Mouse (Mus musculus) urinary bladder, adult 2 months (tissue): ENCODE data around the gene Pnldc1. TPM values are rescaled to one million over a fixed set of nuclear protein-coding genes. Genes with fewer than 3 reads are reported as not detected.

ENCODE experiments used
- DNase-seq: peaks from one replicate; pipeline ENCODE4 v3.0.0; 2022; ENCODE audit warnings: low spot score
- polyA plus RNA-seq: library from polyadenylated mRNA; depleted of rRNA; stranded (reverse); fragments of >200 nt; gene quantifications from 2 replicates; pipeline ENCODE4 v1.2.3, GENCODE M21; 2012; rRNA removed

Gene Pnldc1
- polyA plus RNA-seq, 1 experiment, result 1.3 TPM

DNA sequence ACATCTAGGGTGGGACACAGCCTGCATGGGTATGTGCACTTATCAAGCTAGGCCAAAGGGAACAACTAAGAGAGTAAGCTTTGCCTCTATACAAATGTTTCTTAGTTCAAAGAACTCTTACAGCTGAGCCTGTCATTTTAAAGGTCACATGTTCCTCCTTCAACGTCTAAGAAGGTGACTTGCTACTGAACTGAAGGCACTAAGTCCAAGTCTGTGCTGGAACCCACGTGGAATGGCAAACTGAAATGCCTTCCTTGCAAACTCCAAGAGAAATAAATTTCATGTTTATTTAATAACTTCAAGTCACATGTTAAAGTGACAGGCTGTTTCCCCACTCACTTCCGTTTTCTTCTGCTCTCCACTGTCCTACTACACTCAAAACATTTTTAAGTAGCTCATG, 52.6 kb downstream of the Pnldc1 start:
- DNase-seq, result no peak

DNA sequence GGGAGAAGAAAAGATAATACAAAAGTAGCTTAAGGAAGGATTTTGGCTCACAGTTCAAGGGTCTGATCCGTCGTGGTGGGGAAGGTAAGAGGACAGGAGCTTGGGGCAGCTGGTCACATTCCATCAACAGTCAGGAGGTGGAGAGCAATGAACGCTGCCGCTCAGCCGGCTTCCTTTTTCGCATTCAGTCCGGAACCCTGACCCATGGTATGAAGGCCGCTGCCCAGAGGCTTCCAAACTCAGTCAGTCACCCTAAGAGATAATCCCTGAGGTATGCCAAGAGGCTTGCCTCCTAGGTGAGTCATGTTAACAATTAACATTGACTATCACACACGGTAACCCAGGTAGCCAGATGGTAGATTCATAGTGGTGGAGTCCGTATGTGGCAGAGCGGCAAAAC, 55.6 kb downstream of the Pnldc1 start:
- DNase-seq, result no peak

DNA sequence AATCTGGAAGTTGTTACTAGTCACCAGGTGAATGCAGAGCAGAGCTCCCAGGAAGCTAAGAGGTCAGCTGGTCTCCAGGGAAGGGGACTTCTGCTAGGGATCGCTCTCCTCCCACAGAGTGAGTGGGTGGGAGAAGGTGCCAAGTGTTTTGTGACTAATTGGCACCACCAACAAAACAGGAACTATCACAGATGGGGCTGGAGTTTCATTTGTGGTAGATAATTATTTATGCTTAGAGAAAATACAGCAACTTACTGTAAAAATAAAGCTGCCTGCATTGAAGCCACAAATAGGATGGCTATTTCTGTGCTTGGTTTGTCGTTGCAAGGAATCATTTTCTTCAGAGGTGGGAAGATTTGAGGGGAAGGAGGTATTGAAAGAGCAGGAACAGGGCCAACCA, 56.2 kb downstream of the Pnldc1 start:
- DNase-seq, result no peak

DNA sequence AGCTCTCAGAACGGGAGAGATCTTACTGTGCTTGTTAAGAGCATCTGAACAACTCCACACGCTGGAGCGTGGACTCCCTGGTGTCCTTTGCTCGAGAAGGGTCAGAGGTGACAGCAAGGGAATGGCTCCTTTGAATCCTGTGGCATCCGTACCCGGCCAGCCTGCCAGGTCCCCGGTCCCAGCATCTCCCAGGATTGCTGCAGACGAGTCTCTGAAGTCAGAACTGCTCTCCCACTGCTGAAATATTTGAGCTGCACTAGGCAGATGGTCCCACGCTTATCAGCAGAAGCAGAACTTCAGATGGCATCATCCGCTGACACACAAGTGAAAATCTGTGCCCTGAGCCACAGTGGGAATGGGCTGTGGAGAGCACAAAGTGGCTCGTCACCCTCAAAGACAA, 58.3 kb downstream of the Pnldc1 start:
- no peak for DNase-seq

DNA sequence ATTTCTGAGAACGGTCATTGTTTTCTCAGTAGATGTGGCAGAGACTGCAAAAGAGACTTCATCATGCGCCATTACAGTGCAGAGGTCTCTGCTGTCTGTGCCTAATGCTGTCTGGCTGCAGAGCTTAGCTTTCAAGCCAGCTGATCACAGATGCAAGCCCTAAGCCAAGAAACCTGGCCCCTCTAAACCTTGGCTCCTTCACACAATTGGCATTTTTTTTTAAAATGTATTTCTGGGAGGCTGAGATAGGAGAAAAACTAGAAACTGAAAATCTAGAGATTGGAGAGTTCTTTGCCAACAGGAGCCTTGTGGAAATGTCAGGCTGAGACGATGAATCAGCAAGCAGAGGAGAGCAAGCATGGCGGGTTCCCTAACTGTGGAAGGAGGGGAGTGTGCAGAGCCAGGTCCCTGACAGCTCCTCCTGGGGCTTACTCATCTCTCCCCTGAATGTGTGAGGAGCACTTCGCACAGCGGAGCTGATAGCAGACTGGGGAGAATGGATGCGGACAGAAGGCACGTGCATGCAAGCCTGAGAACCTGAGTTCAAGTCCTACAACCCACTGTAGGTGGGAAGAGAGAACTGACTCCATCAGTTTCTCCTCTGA, 60.1 kb downstream of the Pnldc1 start:
- no peak for DNase-seq

DNA sequence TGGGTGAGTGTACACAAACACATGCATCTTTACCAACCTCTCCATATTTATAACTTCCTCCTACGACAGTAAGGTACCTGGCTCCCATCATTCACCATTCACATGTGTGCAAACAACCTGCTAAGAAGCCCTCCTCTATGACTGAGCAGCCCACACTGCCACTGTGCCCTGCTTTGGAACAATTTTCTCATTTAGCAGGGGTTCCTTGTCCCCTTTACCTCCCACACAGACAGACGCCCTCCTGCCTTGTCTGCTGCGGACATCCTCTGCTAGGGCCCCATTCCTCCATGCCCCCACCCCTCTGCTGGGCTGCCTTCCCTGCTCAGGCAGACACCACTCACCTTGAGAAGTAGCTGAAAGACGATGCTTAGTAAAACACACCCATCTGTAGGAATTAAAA, 62.3 kb downstream of the Pnldc1 start:
- DNase-seq, result no peak

DNA sequence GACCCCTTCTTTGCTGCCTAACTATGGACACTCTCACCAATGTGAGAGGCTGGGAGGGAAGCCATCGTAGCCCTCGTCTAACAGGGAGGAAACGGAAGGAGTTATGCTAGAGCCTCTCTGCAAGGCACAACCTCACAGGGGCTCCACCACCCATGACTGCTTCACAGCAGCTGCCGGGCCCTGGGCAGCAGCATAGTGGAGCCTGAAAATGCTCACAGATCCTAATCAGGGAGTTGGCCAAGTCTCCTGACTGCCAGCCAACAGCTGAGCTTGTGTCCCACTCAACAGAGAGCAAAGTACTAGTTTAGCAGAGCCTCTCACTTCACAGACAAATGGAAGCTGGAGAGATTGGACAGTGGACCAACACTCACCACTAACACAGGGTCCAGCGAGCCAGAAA, 63.6 kb downstream of the Pnldc1 start:
- DNase-seq, result no peak

DNA sequence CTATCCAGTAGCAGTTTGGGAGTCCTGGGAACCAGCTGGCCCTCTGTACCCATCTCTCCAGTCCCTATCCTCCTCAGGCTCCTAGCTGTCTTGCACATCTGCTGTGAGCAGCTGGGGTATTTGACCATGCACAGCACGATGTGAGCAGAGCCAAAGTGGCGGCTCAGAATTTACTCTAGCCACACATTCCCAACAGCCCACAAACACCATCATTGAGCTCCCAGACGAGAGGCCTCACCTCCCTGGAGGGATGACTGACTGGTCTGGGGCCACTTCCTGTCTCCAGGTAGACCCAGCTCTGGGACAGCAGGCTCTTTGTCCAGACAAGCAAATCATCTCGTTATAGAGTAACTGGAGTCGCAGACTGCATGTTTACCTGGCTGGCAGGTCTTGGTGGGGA, 64.2 kb downstream of the Pnldc1 start:
- no peak for DNase-seq

DNA sequence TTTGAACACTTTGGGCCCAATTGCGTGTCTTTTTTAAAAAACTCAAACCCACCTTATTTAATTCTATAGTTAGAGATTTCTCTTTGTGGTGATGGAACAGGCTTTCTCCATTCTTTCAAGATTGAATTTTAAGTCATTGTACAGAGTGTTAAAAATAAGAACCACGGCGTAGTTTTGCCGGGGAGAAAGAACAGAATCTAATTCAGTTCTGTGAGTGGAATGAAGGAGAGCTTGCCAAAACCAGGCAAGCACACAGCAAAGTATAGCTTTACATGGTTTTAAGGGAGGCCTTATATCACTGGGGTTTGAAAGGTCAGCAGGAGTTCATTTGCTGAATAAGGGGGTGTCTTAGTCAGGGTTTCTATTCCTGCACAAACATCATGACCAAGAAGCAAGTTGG, 65.5 kb downstream of the Pnldc1 start:
- no peak for DNase-seq

DNA sequence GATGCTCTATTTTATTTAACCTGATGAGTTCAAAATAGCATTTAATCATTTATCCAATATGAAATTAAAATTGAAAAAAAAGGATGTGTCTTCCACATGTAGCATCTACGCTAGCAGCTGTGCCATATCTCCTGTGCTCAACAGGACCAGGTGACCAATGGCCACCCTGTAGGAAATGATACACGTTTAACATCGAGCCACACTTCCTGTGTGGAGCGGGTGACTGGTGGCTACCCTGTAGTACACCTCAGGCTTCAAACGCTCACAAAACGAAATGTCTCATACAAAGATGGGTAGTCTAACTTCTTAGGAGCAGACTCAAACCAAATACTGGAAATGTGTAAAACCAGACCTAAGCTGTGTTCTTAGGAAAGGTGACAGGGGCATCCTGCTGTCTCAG, 66.2 kb downstream of the Pnldc1 start:
- DNase-seq, result no peak

DNA sequence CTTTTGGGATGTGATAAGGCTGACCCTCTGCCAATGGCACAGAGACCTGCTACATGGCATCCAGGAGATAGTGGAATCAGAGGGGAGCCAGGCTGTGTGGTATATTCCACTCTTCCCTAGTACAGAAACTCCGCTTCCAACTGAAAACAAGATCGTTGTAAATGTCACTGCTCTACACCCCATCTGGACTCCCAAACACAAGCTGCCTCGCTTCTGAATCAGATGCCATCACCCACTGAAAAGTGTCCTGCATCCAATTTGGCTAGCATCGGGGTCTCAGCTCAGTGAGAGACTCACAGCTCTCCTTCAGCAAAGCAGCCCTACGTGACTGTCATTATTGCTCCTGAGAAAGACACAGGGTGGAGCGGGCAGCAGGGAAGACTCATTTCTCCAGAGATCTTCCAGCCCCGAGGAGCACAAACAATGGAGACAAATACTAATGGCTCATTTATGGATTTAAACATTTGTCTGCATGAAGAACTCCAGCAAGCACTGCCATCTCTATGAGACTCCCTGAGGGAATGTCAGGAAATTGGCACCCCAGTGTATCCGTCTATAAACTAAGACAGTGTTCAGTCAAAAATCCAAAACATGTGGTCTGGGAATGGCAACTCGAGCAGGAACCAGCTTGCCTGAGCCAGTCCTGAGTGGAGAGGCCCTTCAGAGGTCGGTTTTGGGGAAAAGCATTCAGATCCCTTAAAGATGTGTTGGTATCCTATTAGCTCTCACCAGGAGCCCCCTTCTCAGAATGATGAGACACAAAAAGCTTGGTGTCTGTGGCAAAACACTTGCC, 70.4 kb downstream of the Pnldc1 start:
- no peak for DNase-seq

Other genes starting within 250 kb of the Pnldc1 start
- gene Slc22a1, start 234.4 kb downstream of the Pnldc1 start, polyA plus RNA-seq, result 3.5 and 4.5 TPM in 2 replicates
- 35.4 and 51.7 TPM in 2 replicates for gene Igf2r, start 140.6 kb downstream of the Pnldc1 start, polyA plus RNA-seq
- gene Mas1, start 42.1 kb downstream of the Pnldc1 start, polyA plus RNA-seq, result 0.33 and 0.38 TPM in 2 replicates
- 0.30 and 0.41 TPM in 2 replicates for gene Mrgprh, start 34.2 kb downstream of the Pnldc1 start, polyA plus RNA-seq
- gene Tcp1, start 5.5 kb upstream of the Pnldc1 start, polyA plus RNA-seq, result 152 and 176 TPM in 2 replicates
- gene Mrpl18, start 6.1 kb upstream of the Pnldc1 start, polyA plus RNA-seq, result 57.0 and 59.1 TPM in 2 replicates
- gene Acat3, start 30.4 kb upstream of the Pnldc1 start, polyA plus RNA-seq, result 0.37 and 0.41 TPM in 2 replicates
- gene Acat2, start 50.5 kb upstream of the Pnldc1 start, polyA plus RNA-seq, result 19.6 and 24.7 TPM in 2 replicates
- 48.5 and 53.5 TPM in 2 replicates for gene Wtap, start 83.9 kb upstream of the Pnldc1 start, polyA plus RNA-seq
- 172 and 204 TPM in 2 replicates for gene Sod2, start 96.6 kb upstream of the Pnldc1 start, polyA plus RNA-seq
- gene Gpr31b, start 142.1 kb upstream of the Pnldc1 start, polyA plus RNA-seq, result not detected in 2 replicates
- 0.56 and 0.65 TPM in 2 replicates for gene Tcp10b, start 150.9 kb upstream of the Pnldc1 start, polyA plus RNA-seq
- not detected in 2 replicates for gene Unc93a, start 221.6 kb upstream of the Pnldc1 start, polyA plus RNA-seq